Mouse (Mus musculus) neural tube, embryonic 14.5 days (tissue): ENCODE measurements at regions not wholly inside any gene's neighbourhood (a gene's known extent, or its start where the extent isn't known, plus 50 kb on each side); places are given as distances from the start of the nearest gene placed in this dataset.
A peak's percentile ranks its signal among the peaks of the same experiment; 100 is the strongest.

Experiments used
- ATAC-seq: fragments of 200-750 bp; cut with Nextera tagmentation; 2 replicates; pipeline ENCODE4 v1.8.0; 2017; ENCODE audit warnings: low read depth, mild to moderate bottlenecking, moderate TSS enrichment, moderate library complexity
- H3K27ac ChIP-seq: fragments of 300-500 bp; sonication (generic); 2 replicates; pipeline ENCODE4 v1.5.1; 2014; ENCODE audit warnings: low read depth, mild to moderate bottlenecking, control low read depth, low read length, moderate library complexity, mixed read lengths
- H3K27me3 ChIP-seq: fragments of 300-500 bp; sonication (generic); 2 replicates; pipeline ENCODE4 v1.6.1; 2014; ENCODE audit warnings: low read length; ENCODE audit not compliant: control insufficient read depth, insufficient read depth
- H3K36me3 ChIP-seq: fragments of 300-500 bp; sonication (generic); 2 replicates; pipeline ENCODE4 v1.6.1; 2014; ENCODE audit warnings: low read length, mixed read lengths; ENCODE audit not compliant: control insufficient read depth, insufficient read depth
- H3K4me1 ChIP-seq: fragments of 300-500 bp; sonication (generic); 2 replicates; pipeline ENCODE4 v1.6.1; 2014; ENCODE audit warnings: low read length; ENCODE audit not compliant: control insufficient read depth, insufficient read depth
- H3K4me2 ChIP-seq: fragments of 300-500 bp; sonication (generic); 2 replicates; pipeline ENCODE4 v1.6.1; 2014; ENCODE audit warnings: mild to moderate bottlenecking, low read depth, low read length, control low read depth
- H3K4me3 ChIP-seq: fragments of 300-500 bp; sonication (generic); 2 replicates; pipeline ENCODE4 v1.5.1; 2014; ENCODE audit warnings: low read depth, low read length, control low read depth, mixed read lengths
- H3K9ac ChIP-seq: fragments of 300-500 bp; sonication (generic); replicated peaks from 2 replicates; pipeline ENCODE4 v1.6.1; 2014; ENCODE audit warnings: low read depth, mild to moderate bottlenecking, control low read depth, low read length, mixed read lengths
- H3K9me3 ChIP-seq: fragments of 300-500 bp; sonication (generic); 2 replicates; pipeline ENCODE4 v1.6.1; 2016; ENCODE audit warnings: low read length; ENCODE audit not compliant: control insufficient read depth
- WGBS: fragments of 180-500 bp; shearing (Covaris S2); extraction: QIAGEN DNeasy Blood & Tissue Kit; methylation state at CpG from one replicate; pipeline ENCODE4 v1.1.7; 2014; 5-methylcytosine and 5-hydroxymethylcytosine counted together

DNA sequence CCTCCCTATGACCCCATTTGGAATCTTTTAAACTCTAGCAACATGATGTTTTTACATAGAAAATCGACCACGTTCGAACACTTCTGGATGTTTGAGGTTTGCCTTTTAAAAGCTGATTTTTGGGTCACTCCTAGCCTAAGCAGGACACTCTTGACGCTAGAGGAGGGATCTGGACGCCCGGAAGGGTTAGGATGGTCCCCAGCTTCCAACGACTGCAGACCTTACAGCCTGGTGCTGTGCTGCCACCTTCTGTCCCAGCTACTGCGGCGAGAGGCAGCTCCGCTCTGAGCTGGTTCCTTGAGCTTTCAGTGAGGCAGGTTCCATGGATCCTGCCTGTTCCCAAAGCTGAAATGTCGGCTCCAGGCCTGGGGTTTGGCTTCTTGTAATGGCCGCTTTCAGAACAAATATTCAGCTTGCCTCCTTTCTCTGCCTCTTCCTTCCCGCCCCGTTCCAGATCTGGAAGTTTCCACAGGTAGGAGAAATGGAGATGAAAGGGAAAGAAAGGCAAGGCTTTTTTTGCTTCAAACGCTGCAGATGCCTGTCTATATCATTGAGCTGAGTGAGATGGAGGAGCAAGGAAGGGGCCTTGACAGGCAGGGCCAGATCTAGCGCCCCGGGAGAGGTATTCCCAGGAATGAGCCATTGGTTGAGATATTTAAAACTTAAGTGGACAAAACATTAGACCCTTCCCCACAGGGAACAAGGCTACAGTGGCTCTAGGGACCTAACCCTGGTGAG is 152.7 kb upstream of the Habp2 start:
- no peaks in the 10 kb centered on the region for H3K36me3 ChIP-seq
- no peak overlapping the region for H3K9ac ChIP-seq
- peak; percentile 90; the same call in 1 of the 2 replicates for ATAC-seq
- H3K9me3 ChIP-seq, result no peaks in the 10 kb centered on the region
- 14% methylated on average over 17 of the region's 17 CpGs for WGBS
- H3K4me1 ChIP-seq, result no peaks in the 10 kb centered on the region
- H3K4me3 ChIP-seq, result no peak overlapping the region
- no peaks in the 10 kb centered on the region; the same call in 1 of the 2 replicates for H3K27me3 ChIP-seq
- H3K27ac ChIP-seq, result no peak overlapping the region
- peak overlapping the region; percentile 19; the same call in 1 of the 2 replicates for H3K4me2 ChIP-seq

DNA sequence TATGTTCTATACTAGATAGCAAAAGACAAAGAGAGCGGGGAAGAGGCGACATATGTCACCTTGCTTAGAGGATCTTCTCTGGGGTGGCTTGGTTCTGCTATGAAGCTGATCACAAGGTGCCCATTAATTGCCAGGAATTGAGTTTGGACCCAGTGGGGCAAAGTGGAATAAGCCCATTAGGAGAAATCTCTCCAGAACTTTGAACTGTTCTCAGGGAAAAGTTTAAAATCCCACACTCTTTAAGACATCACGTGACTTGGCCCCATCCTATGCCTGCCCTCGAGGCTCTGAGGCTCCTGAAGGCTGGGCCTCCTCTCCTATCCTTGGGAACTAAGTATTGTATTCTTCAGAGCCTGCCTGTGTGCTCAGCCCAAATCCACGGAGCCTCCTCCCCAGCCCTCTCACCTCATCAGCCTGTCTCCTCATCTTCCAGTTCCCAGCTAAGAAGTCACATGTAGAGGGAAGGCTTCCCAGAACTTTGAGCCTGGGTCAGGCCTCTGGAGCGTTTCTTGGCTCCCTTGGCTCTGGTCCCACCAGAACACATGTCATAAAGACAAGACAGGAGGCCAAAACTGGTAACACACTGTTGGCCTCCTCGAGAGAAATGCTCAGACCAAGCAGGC is 151.5 kb upstream of the Habp2 start:
- no peak for ATAC-seq
- Histone ChIP-seq H3K9me3 (no peaks in the 10 kb centered on the region), H3K36me3 (no peaks in the 10 kb centered on the region), H3K4me1 (no peaks in the 10 kb centered on the region), H3K27me3 (no peaks in the 10 kb centered on the region; the same call in 1 of the 2 replicates), H3K4me3 (no peak overlapping the region), H3K27ac (no peak overlapping the region), H3K4me2 (no peak overlapping the region), H3K9ac (no peak overlapping the region)
- WGBS, result 82% methylated on average over 7 of the region's 7 CpGs

DNA sequence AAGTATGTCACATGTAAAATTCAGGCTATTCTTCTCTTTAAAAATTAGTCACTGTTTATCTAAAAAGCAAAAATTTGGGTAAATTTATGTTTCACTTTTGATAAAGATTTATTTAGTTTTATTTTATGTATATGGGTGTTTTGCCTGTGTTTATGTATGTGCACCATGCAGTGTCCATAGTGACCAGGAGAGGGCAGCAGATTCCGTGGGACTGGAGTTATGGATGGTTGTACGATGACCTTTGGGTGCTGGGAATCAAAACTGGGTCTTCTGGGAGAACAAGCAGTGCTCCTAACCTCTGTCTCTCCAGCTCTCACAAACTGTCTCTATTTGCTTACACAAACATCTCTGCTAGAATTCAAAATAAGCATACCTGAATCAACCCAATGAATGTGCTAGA is 146.4 kb upstream of the Habp2 start:
- ATAC-seq, result no peak
- no peak overlapping the region for H3K27ac ChIP-seq
- H3K4me1 ChIP-seq, result no peaks in the 10 kb centered on the region
- no peak overlapping the region for H3K4me2 ChIP-seq
- H3K9me3 ChIP-seq, result no peaks in the 10 kb centered on the region; the same call in 1 of the 2 replicates
- H3K4me3 ChIP-seq, result no peak overlapping the region
- WGBS, result 81% methylated on average over 2 of the region's 2 CpGs
- H3K27me3 ChIP-seq, result no peaks in the 10 kb centered on the region; the same call in 1 of the 2 replicates
- no peak overlapping the region for H3K9ac ChIP-seq
- H3K36me3 ChIP-seq, result no peaks in the 10 kb centered on the region

DNA sequence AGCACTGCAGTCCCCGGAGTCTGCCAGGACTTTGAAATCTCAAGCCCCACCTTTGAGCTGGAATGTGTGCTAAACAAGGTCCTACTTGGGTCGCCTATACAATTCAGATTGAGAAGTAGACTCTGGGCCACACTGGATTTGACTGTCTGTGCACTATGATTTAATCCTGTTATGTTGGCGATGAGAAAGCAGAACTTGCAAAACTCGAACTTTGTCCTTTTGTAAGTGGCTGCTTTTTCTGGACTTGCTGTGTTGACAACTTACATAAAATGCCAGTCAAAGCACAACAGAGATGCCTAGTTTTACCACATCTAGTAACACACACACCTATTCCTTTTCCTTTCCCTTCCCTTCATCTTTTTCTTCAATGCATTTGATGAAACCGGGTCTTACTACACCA is 142.7 kb upstream of the Habp2 start:
- Histone ChIP-seq H3K4me2 (no peak overlapping the region), H3K36me3 (no peaks in the 10 kb centered on the region), H3K4me3 (no peak overlapping the region), H3K9ac (no peak overlapping the region), H3K27me3 (no peaks in the 10 kb centered on the region), H3K9me3 (no peaks in the 10 kb centered on the region; the same call in 1 of the 2 replicates), H3K4me1 (no peaks in the 10 kb centered on the region), H3K27ac (no peak overlapping the region)
- 90% methylated on average over 5 of the region's 5 CpGs for WGBS
- ATAC-seq, result no peak

DNA sequence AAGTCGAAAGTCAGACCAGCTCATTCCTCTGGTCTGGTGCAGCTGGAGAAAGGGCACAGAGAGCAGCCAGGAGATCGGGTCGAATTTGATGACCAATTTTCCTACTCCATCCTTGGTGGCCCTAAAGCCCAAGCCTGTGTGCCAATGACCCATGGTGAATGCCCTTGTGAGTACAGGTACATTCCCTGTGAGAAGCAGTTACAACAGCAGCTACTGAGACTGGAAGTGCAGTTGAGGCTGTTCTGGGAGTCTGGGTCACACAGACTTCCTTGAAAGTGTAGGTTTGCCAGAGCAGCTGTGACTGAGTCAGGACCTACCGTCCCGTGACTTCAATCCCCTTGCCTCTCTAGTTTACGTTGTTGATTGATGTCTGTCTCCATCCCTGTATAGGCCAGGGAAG is 129.8 kb upstream of the Habp2 start:
- no peak overlapping the region for H3K27ac ChIP-seq
- WGBS, result 69% methylated on average over 6 of the region's 6 CpGs

DNA sequence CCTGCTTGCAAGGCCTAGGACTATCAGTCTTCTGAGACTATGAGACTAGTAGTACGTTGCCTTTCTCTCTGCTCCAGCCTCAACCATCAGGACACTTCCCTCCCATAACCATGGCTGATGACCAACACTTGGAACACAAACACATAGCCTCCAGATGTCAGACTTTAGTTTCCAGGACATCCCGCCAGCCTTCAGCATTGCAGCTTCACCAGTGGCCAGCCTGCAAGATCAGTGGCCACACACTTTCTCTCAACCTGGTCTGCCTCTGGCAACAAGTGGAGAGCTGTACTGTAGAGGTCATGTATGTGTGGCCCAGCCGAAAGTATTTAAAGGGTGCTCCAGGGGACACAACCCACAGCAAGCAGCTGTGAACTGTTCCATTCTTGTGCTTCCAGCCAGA is 124.8 kb upstream of the Habp2 start:
- no peaks in the 10 kb centered on the region for H3K4me1 ChIP-seq
- no peaks in the 10 kb centered on the region for H3K27me3 ChIP-seq
- no peaks in the 10 kb centered on the region for H3K9me3 ChIP-seq
- no peaks in the 10 kb centered on the region for H3K36me3 ChIP-seq
- ATAC-seq, result no peak
- H3K4me3 ChIP-seq, result no peak overlapping the region
- 87% methylated on average over 3 of the region's 3 CpGs for WGBS
- H3K27ac ChIP-seq, result no peak overlapping the region
- no peak overlapping the region for H3K9ac ChIP-seq
- H3K4me2 ChIP-seq, result no peak overlapping the region

More for the DNA sequence above, 129.8 kb upstream of the Habp2 start:
- no peaks in the 10 kb centered on the region for H3K36me3 ChIP-seq
- no peaks in the 10 kb centered on the region for H3K4me1 ChIP-seq
- ATAC-seq, result no peak
- no peak overlapping the region for H3K4me2 ChIP-seq
- H3K9me3 ChIP-seq, result no peaks in the 10 kb centered on the region
- H3K4me3 ChIP-seq, result no peak overlapping the region
- H3K9ac ChIP-seq, result no peak overlapping the region
- no peaks in the 10 kb centered on the region for H3K27me3 ChIP-seq

DNA sequence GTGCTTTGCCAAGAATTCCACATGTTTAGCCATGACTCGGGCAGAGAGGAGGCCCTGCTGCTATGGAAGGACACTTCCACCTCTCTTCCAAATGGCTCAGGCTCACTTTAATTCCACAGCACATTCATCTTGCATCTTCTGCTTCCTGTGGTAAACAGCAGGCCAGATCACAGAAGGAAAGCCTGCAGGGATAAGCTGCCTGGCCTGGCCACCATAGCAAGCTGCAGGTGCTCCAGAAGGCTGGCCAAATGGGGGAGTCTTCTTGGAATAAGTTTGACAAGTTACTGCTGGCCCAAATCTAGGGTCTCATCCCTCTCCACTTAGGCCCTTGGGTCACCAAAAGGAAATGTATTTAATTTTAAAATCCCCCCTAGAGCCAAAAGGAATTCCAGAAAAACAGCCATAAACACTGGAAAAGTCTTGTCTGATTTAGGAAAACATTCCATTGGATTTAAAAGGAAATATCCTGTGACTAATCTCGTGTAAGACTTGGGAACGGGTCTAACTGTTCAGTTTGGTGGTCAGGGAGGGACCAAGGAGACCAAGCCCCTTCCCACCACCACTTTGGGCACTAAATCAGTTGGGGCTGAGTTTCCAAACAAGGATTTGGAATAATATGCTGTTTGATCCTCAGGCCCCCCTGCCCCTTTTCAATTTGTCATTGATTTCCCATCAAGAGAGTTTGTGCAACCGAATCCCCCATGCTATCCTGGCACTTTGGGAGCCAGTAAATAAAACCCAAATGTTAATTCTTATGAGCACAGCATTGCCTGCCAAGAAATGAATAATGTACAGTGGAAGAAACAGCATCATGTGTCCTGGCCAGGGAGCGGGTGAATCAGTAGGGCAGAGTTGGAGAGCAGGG is 117.6 kb upstream of the Habp2 start:
- H3K4me1 ChIP-seq, result no peaks in the 10 kb centered on the region
- H3K36me3 ChIP-seq, result no peaks in the 10 kb centered on the region
- no peak overlapping the region for H3K4me3 ChIP-seq
- no peak overlapping the region for H3K27ac ChIP-seq
- no peak overlapping the region for H3K4me2 ChIP-seq
- H3K9ac ChIP-seq, result no peak overlapping the region
- ATAC-seq, result no peak
- H3K27me3 ChIP-seq, result no peaks in the 10 kb centered on the region
- WGBS, result 77% methylated on average over 5 of the region's 5 CpGs
- no peaks in the 10 kb centered on the region for H3K9me3 ChIP-seq

DNA sequence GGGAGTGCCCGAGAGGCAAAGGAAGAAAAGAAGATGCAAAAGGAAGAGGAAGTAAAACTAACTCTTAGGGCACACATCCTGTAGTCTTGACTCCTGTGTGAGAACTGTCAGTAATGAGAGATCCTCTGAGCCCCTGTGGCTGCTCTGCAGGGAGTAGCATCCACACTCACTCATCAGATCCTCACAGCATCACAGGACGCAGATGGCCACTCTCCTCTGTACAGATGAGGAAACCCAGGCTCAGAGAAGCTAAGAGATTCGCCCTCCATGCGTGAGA is 117.0 kb upstream of the Habp2 start:
- Histone ChIP-seq H3K9me3 (no peaks in the 10 kb centered on the region), H3K4me3 (no peak overlapping the region), H3K9ac (no peak overlapping the region), H3K27ac (no peak overlapping the region), H3K4me1 (no peaks in the 10 kb centered on the region), H3K4me2 (no peak overlapping the region), H3K27me3 (no peaks in the 10 kb centered on the region), H3K36me3 (no peaks in the 10 kb centered on the region)
- WGBS, result 76% methylated on average over 4 of the region's 4 CpGs
- no peak for ATAC-seq

DNA sequence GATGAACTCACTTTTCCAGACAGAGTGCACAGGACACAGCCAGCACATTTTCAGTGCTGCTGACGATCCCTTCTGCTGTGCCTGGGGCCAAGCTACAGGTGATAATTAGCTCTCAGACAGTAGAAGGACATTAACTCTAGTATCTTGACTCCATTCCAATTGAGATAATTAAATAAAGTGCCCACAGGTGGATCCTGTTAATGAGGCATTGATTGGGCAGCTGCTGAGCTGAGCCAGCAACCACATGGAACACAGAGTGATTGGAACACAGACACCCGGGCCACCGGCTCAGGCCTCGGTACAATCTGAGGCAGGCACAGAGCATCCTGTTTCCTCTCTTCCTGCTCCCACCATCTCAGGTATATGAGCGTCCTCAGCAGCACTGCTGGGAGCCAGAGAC is 114.5 kb upstream of the Habp2 start:
- WGBS, result 55% methylated on average over 5 of the region's 5 CpGs
- no peaks in the 10 kb centered on the region for H3K27me3 ChIP-seq
- no peak overlapping the region for H3K4me2 ChIP-seq
- H3K27ac ChIP-seq, result no peak overlapping the region
- ATAC-seq, result peak; percentile 54; the same call in 1 of the 2 replicates
- H3K9ac ChIP-seq, result no peak overlapping the region
- H3K4me1 ChIP-seq, result no peaks in the 10 kb centered on the region
- no peaks in the 10 kb centered on the region for H3K9me3 ChIP-seq
- H3K4me3 ChIP-seq, result no peak overlapping the region
- no peaks in the 10 kb centered on the region for H3K36me3 ChIP-seq
